18 mouse cellular contexts compared by ENCODE assay signal in the genomic region with DNA sequence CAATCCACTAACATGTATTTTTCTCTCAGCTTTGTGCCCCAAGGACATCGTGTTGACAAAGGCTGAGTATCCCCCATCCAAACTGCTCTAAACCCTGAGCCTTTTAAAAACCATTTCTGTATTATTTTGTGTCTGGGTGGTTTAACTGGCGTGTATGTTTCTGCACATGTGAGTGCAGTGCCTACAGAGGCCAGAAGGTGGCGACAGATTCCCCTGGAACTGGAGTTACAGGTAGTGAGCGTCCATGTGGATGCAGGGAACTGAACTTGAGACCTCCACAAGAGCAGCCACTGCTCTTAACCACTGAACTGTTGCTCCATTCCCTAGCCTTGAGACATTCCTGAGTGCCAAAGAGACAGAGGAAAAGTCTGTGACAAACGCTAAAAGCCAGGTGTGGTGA.
DNase-seq lines count a peak whose midpoint lies in the region; ATAC-seq and TF ChIP-seq lines count a peak whose summit lies in the region.
"Had no signal": no experiment of that assay in that cellular context is flagged by ENCODE, and none has a peak within 500 bp of the region (broad histone marks: within the 10 kb centered on the region; RNA-seq: fewer than 3 reads in every experiment).

No protein-coding gene starts in this region.

- no peak for TF ChIP-seq POLR2A in testis, adult 2 months (IDR thresholded peaks at IDR 0.05; ENCODE audit: control insufficient read depth, low read depth, low read length)

- ATAC-seq in Patski, result no peak
- ATAC-seq: forebrain, embryonic 13.5 days; midbrain, embryonic 15.5 days had no signal

- DNase-seq in layer of hippocampus, adult 2 months (ENCODE audit: low spot score in 2 of 2), result no peak
- no peak for DNase-seq in layer of hippocampus, postnatal 10 days (ENCODE audit: low spot score in 2 of 2)
- no peak for DNase-seq in testis, postnatal 10 days (ENCODE audit: low spot score)
- no peak for DNase-seq in Patski (ENCODE audit: low read depth, low spot score)
- no peak for DNase-seq in spleen, postnatal 14 days (ENCODE audit: low spot score in 2 of 2)
- DNase-seq in right cerebral cortex, postnatal 25 days, result no peak
- DNase-seq: adrenal gland, adult 8-10 months; cerebellum, adult 9-10 months; gastrocnemius, postnatal 14 days; kidney, adult 8-10 months; kidney, postnatal 14 days; liver, embryonic 13.5 days; thymus, adult 18-20 months; thymus, postnatal 4 days had no signal

- peak; percentile 54 for TF ChIP-seq CTCF in layer of hippocampus, adult 2 months (conservative IDR thresholded peaks at IDR 0.05)
- peak; percentile 75; the same call in 1 of the 2 replicates for TF ChIP-seq CTCF in testis, adult 2 months (IDR thresholded peaks at IDR 0.05; ENCODE audit: control insufficient read depth, insufficient read depth, insufficient replicate concordance, low read depth, low read length)
- peak; percentile 39 for TF ChIP-seq CTCF in Patski (IDR thresholded peaks at IDR 0.05)

- peaks cover 2% of the 10 kb centered on the region; the same call in 1 of the 2 replicates for H3K4me1 ChIP-seq in testis, adult 2 months (ENCODE audit: control insufficient read depth, insufficient read depth, low read length)
- H3K4me1 ChIP-seq: liver, embryonic 13.5 days; megakaryocyte, embryonic 14.5 days had no signal

- no peaks in the 10 kb centered on the region for H3K36me3 ChIP-seq in testis, adult 2 months (ENCODE audit: control insufficient read depth, insufficient read depth, low read length)
- H3K36me3 ChIP-seq: liver, embryonic 13.5 days; midbrain, embryonic 15.5 days had no signal

- in situ Hi-C loops in Patski (cut with MboI; ENCODE audit: low pct_unique_long_range_greater_than_20kb), result no loop called here

- no peak overlapping the region for H3K4me3 ChIP-seq in layer of hippocampus, adult 2 months
- H3K4me3 ChIP-seq in testis, adult 2 months (ENCODE audit: control insufficient read depth, low read depth, low read length), result no peak overlapping the region
- H3K4me3 ChIP-seq: forebrain, embryonic 13.5 days; liver, embryonic 13.5 days; megakaryocyte, embryonic 14.5 days; midbrain, embryonic 15.5 days had no signal

- H3K27ac ChIP-seq in layer of hippocampus, adult 2 months, result no peak overlapping the region
- no peak overlapping the region for H3K27ac ChIP-seq in testis, adult 2 months (ENCODE audit: control insufficient read depth, insufficient read depth, low read depth, low read length)
- H3K27ac ChIP-seq: forebrain, embryonic 13.5 days; liver, embryonic 13.5 days; midbrain, embryonic 15.5 days had no signal

- no peaks in the 10 kb centered on the region for H3K27me3 ChIP-seq in testis, adult 2 months (ENCODE audit: control insufficient read depth, insufficient read depth, low read length)
- peaks cover 4% of the 10 kb centered on the region for H3K27me3 ChIP-seq in Patski
- H3K27me3 ChIP-seq: forebrain, embryonic 13.5 days; liver, embryonic 13.5 days; megakaryocyte, embryonic 14.5 days; midbrain, embryonic 15.5 days had no signal

- CTCF ChIA-PET in Patski (lab: Charles Lee), result no interaction called here

- POLR2A ChIA-PET in Patski (lab: Charles Lee), result no interaction called here
